Mouse (Mus musculus) forebrain, embryonic 16.5 days (tissue): Measurements from ENCODE around the gene Cxcl17. TPM values are rescaled to one million over a fixed set of nuclear protein-coding genes. Genes with fewer than 3 reads are reported as not detected.
A peak's percentile ranks its signal among the peaks of the same experiment; 100 is the strongest.

Experiments used
- ATAC-seq: fragments of 200-750 bp; cut with Nextera tagmentation; 2 replicates; pipeline ENCODE4 v1.8.0; 2017; ENCODE audit warnings: mild to moderate bottlenecking, moderate library complexity
- H3K27ac ChIP-seq: fragments of 300-500 bp; sonication (generic); 2 replicates; pipeline ENCODE4 v1.5.1; 2014; ENCODE audit warnings: low read length, control low read depth
- H3K27me3 ChIP-seq: fragments of 300-500 bp; sonication (generic); replicated peaks from 2 replicates; pipeline ENCODE4 v1.6.1; 2014; ENCODE audit warnings: low read length; ENCODE audit not compliant: control insufficient read depth, insufficient read depth
- H3K36me3 ChIP-seq: fragments of 300-500 bp; sonication (generic); 2 replicates; pipeline ENCODE4 v1.6.1; 2014; ENCODE audit not compliant: control insufficient read depth, insufficient read depth
- H3K4me1 ChIP-seq: fragments of 300-500 bp; sonication (generic); replicated peaks from 2 replicates; pipeline ENCODE4 v1.6.1; 2014; ENCODE audit warnings: low read length; ENCODE audit not compliant: control insufficient read depth, insufficient read depth
- H3K4me2 ChIP-seq: fragments of 300-500 bp; sonication (generic); 2 replicates; pipeline ENCODE4 v1.6.1; 2014; ENCODE audit warnings: mild to moderate bottlenecking, low read length, control low read depth
- H3K4me3 ChIP-seq: fragments of 300-500 bp; sonication (generic); replicated peaks from 2 replicates; pipeline ENCODE4 v1.5.1; 2014; ENCODE audit warnings: mild to moderate bottlenecking, low read length, control low read depth
- H3K9ac ChIP-seq: fragments of 300-500 bp; sonication (generic); replicated peaks from 2 replicates; pipeline ENCODE4 v1.6.1; 2014; ENCODE audit warnings: low read depth, low read length, control low read depth
- H3K9me3 ChIP-seq: fragments of 300-500 bp; sonication (generic); 2 replicates; pipeline ENCODE4 v1.6.1; 2016; ENCODE audit warnings: low read length; ENCODE audit not compliant: control insufficient read depth
- WGBS: fragments of 180-500 bp; shearing (Covaris S2); extraction: QIAGEN DNeasy Blood & Tissue Kit; methylation state at CpG from one replicate; pipeline ENCODE4 v1.1.7; 2014; 5-methylcytosine and 5-hydroxymethylcytosine counted together
- polyA plus RNA-seq: library from polyadenylated mRNA; unstranded; fragments of >200 nt; fragmentation: Nextera tagmentation; extraction: Ambion mirVana; gene quantifications from 2 replicates; pipeline ENCODE4 v1.2.1, GENCODE M21; 2015

Cxcl17 gene
- polyA plus RNA-seq, 1 experiment from 2014 or later: 0.96 TPM

DNA sequence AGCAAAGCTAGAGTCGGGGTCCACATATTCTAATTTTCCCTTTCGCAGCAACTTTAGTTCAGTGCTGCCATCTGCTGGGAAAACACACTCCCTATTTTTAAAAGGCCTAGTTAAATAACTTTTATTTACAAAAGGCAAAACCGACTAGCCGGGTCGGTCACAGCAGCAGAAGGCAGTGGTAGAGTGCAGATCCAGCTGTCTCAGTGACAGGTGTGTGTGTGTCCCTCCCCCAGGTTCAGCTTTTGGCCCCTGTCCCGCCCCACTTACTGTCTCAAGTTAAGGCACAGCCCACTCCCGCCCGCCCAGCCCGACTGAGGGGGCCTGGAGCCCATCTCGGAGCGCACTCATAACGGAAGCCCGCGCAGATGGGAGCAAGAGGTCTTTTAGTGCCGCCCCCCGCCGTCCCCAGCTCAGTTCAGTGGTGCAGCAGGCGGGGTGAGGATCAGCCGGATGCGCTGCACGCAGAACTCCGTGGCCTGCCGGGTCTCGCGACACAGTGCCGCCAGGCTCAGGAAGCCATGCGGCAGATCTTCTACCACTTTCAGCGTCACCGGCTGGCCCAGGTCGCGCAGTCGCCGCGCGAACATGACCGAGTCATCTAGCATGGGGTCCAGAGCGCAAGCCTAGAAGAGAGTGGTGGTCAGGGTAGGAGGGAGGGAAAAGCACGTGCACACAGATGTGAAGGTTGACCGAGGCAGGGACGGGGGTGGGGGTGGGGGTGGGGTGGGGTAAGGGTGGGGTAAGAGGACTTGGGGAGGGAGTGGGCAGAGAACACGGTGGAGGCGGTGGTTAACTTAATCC lies 32.9 kb downstream of the Cxcl17 start:
- H3K4me1 ChIP-seq: peaks cover 13% of the 10 kb centered on the region
- H3K9me3 ChIP-seq: no peaks in the 10 kb centered on the region
- H3K27ac ChIP-seq: no peak overlapping the region
- H3K27me3 ChIP-seq: 0 out of 2 replicates have a peak, but pooled peaks cover 2% of the 10 kb centered on the region
- no peaks in the 10 kb centered on the region; the same call in none of the 2 replicates for H3K36me3 ChIP-seq
- ATAC-seq: peak; percentile 32
- peak overlapping the region; percentile 18 for H3K4me3 ChIP-seq
- H3K4me2 ChIP-seq: peak overlapping the region; percentile 52
- WGBS: 2% methylated on average over 37 of the region's 42 CpGs
- peak overlapping the region; percentile 42 for H3K9ac ChIP-seq

DNA sequence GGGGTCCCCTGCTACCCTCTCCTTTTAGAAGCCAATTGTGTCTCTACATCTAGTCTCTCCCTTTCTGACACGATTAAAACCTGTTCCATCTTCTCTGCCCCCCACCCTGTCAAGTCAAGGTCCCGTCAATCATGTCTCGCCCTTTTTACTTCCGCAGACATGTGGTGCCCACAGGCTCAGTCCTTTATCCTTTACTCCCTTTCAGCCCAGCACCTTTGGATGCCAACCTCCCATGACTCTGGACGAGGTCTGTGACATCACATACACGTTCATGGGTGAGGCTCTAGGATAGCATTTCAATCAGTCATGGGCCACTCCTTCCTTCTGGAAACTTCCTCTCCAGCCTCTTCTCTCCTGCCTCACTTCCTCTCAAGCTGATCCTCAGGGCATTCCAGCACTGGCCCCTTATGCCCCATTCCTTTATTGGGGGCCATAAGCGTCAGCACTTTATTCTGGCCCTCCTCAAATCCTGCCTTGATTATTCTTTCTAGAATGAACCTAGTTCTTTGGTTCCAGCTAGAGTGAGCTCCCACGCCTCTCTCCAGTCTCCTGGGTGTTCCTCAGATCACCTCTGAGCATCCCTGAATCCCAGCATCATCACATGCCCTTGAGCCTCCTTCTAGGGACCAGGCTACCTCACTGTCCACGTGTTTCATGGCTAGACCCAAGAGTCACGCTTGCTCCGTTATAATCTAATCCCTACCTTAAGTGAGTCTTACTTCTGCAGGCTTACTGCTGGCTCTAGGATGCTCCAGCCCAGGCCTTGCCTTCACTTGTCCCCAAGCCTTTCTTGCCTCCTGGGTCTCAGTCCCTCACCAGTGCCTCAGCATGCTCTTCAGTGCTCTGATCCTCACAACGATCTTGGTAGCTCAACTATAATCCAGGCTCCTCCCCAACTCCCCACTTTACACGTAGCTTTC lies 34.2 kb downstream of the Cxcl17 start:
- no peak for ATAC-seq

DNA sequence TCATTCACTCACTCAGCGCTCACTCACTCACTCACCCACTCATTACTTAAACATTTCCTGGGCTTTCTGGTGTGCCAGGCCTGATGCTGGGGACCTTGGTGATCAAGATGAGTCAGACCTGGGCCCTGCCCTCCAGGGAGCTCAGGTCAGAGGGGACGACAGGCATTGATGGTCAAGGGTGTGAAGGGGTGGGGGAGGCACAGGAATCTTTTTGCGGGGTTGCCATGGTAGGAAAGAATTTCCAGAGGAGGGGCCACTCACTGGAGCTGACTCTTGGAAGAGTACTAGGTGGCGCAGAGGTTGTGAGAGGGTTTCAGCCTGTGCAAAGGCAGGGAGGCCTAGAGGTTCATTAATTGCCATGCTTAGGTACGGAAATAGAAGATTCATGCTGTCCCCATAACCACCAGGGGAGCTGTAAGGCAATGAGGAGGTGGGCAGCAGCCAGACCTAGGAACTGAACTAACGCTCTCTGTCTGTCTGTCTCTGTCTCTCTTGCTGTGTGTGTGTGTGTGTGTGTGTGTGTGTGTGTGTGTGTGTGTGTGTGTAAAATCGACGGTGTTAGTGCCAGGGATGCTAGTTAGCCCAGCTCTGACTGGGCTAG lies 35.5 kb downstream of the Cxcl17 start:
- H3K9ac ChIP-seq: peak overlapping the region; percentile 54
- H3K27ac ChIP-seq: no peak overlapping the region
- 45% methylated on average over 8 of the region's 8 CpGs for WGBS
- no peak for ATAC-seq
- no peaks in the 10 kb centered on the region; the same call in 1 of the 2 replicates for H3K36me3 ChIP-seq
- peak overlapping the region; percentile 67 for H3K4me2 ChIP-seq
- H3K4me1 ChIP-seq: peaks cover 13% of the 10 kb centered on the region
- peak overlapping the region; percentile 43 for H3K4me3 ChIP-seq
- H3K27me3 ChIP-seq: 0 out of 2 replicates have a peak, but pooled peaks cover 2% of the 10 kb centered on the region
- H3K9me3 ChIP-seq: no peaks in the 10 kb centered on the region

More for the DNA sequence above, 34.2 kb downstream of the Cxcl17 start:
- Histone ChIP-seq H3K4me3 (no peak overlapping the region), H3K9me3 (no peaks in the 10 kb centered on the region), H3K27ac (no peak overlapping the region), H3K27me3 (0 out of 2 replicates have a peak, but pooled peaks cover 2% of the 10 kb centered on the region), H3K36me3 (no peaks in the 10 kb centered on the region; the same call in none of the 2 replicates), H3K4me2 (no peak overlapping the region), H3K9ac (no peak overlapping the region), H3K4me1 (peaks cover 13% of the 10 kb centered on the region)
- WGBS: 85% methylated on average over 13 of the region's 13 CpGs

DNA sequence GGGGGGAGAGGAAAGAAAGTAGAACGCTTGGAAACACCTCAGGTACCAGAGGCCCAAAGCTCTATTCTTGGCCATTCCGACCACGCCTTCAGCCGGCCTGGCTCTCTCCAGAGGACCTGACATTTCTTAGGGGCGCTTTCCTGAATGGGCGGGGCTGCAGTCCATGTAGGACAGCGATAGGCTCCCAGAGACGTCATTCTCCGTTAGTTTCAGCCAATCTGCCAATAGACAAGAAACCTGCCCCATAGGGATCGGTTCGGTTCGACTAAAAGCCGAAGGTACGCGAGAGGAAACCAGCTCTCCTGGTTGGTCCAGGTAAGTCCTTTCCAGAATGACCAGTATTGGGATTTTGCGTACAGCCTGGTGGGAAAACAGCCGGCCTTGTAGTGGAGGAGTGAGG lies 36.1 kb downstream of the Cxcl17 start:
- H3K9ac ChIP-seq: peak overlapping the region; percentile 54
- no peaks in the 10 kb centered on the region; the same call in 1 of the 2 replicates for H3K36me3 ChIP-seq
- H3K4me1 ChIP-seq: peaks cover 13% of the 10 kb centered on the region
- ATAC-seq: peak; percentile 70
- H3K27me3 ChIP-seq: 0 out of 2 replicates have a peak, but pooled peaks cover 2% of the 10 kb centered on the region
- peak overlapping the region; percentile 43 for H3K4me3 ChIP-seq
- H3K9me3 ChIP-seq: no peaks in the 10 kb centered on the region
- peak overlapping the region; percentile 67 for H3K4me2 ChIP-seq
- H3K27ac ChIP-seq: no peak overlapping the region
- 8% methylated on average over 17 of the region's 17 CpGs for WGBS

DNA sequence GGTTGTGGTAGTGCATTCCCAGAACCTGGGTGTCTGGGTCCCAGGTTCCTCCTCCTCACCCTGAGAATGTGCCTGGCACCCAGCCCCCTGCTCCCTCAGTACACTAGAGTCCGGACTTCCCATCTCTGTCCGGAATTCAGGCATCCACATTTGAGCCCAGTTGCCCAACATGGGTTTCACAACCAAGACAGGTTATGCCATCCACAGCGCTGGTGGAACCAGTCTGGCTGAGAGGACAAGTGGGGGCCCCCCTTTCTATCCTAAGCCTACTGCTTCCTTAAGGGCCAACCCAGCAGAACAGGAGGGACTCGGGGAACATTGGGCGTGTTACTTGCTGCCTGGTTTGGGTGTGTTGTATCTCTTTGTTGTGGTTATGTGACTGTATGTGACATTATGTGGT lies 40.2 kb downstream of the Cxcl17 start:
- Histone ChIP-seq H3K4me3 (no peak overlapping the region), H3K9ac (no peak overlapping the region), H3K4me2 (no peak overlapping the region), H3K27me3 (peaks cover 12% of the 10 kb centered on the region), H3K9me3 (no peaks in the 10 kb centered on the region), H3K4me1 (peaks cover 7% of the 10 kb centered on the region; the same call in 1 of the 2 replicates), H3K36me3 (no peaks in the 10 kb centered on the region), H3K27ac (no peak overlapping the region)
- WGBS: 97% methylated on average over 5 of the region's 5 CpGs
- no peak for ATAC-seq

DNA sequence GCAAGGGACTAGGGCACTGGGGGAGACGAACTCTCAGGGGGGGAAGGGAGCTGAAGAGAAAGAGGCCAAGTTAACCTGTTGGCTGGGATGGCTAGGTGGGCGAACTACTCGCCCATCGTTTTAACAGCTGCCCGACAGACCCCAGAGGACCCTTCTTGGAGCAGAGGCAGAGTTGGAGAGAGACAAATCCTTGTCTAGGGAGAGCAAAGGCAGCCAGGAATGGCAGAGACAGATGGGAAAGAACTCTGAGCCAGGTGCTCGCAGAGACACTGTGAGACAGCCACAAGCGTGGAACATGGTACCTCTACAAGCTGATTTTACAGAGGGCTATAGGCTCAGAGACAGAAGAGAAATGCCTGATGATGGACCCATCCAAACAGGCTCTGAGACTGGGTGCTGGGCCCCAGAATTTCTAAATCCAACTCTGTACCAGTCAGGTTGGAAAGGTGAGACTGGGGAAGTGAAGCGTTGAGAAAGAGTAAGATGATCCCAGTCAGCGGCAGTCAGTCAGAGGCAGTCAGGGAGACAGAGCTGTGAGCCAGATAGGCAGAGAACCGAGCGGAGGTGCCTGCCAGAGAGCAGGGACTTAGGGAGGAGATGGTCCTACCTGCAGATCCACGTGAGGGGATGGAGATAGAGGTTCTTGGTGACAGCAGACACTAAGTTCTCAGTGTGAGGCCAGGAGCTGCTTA lies 43.5 kb downstream of the Cxcl17 start, which contains the start of gene Cnfn:
Gene Cnfn, minus strand, starts transcription at position 667 of the 692 bp plus-strand sequence.
- 46% methylated on average over 12 of the region's 12 CpGs for WGBS
- Histone ChIP-seq H3K27me3 (peaks cover 19% of the 10 kb centered on the region), H3K4me3 (no peak within 1 kb of the TSS), H3K4me1 (peaks cover 9% of the 10 kb centered on the region), H3K9ac (no peak within 1 kb of the TSS), H3K36me3 (no peaks in the 10 kb centered on the region), H3K27ac (no peak within 1 kb of the TSS), H3K4me2 (no peak within 1 kb of the TSS), H3K9me3 (no peaks in the 10 kb centered on the region)
- peak; percentile 21; the same call in 1 of the 2 replicates for ATAC-seq

DNA sequence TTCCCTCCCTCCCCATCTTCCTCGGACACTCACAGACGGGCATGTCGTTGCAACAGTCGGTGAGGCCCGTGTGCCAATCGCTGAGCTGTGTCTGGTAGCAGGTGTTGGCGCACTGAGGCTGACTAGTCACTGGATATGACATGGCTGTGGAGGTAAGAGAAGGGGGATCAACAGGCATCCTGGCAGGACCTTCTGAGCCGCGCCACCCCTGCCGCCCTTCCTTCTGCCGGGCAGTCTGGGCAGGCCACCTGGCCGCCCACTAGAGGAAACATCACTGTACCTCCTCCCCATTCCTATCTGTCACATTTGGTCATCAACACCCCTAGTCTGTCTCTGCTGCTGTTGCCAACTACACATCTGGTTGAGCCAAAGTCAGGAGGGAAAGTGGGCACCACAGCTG lies 44.4 kb downstream of the Cxcl17 start:
- Histone ChIP-seq H3K9me3 (no peaks in the 10 kb centered on the region), H3K27ac (no peak overlapping the region), H3K4me3 (no peak overlapping the region), H3K4me2 (no peak overlapping the region), H3K27me3 (peaks cover 19% of the 10 kb centered on the region), H3K36me3 (peaks cover 4% of the 10 kb centered on the region; the same call in 1 of the 2 replicates), H3K4me1 (peaks cover 9% of the 10 kb centered on the region), H3K9ac (no peak overlapping the region)
- 17% methylated on average over 12 of the region's 12 CpGs for WGBS
- no peak for ATAC-seq

DNA sequence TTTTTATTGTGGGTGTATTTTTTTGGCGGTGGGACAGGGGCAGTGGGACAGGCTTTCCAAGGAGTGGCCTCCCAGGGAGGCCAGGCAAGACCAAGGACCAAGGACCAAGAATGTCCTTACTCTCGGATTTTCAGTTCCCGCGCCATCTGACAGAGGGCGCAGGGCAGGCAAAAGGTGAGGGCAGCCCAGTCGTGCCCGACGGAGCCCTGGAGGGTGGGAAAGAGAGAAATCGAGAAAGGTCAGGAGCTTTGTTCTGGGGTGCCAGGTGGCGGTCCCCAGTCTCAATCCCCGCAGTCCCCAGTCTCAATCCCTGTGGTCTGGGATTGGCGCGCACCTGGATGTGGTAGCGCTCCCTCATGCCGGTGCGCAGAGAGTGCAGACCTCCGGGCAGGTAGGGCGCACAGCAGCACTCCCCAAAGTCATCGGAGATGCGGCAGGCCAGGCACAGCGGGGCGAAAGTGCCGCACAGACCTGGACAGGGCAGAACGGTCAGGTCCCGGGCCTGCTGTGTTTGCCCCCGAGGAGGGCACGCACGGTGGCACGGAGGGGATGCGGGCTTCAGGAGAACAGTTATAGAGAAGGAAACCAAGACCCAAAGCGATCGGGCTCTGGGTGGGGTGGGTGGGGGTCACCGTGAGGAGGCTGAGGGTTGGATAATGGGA lies 44.9 kb downstream of the Cxcl17 start:
- ATAC-seq: no peak
- H3K9ac ChIP-seq: no peak overlapping the region
- no peak overlapping the region for H3K4me3 ChIP-seq
- no peak overlapping the region for H3K4me2 ChIP-seq
- H3K36me3 ChIP-seq: peaks cover 7% of the 10 kb centered on the region; the same call in 1 of the 2 replicates
- peaks cover 19% of the 10 kb centered on the region for H3K27me3 ChIP-seq
- H3K4me1 ChIP-seq: peaks cover 9% of the 10 kb centered on the region
- H3K27ac ChIP-seq: no peak overlapping the region
- H3K9me3 ChIP-seq: no peaks in the 10 kb centered on the region
- 2% methylated on average over 33 of the region's 33 CpGs for WGBS
